Mouse (Mus musculus) heart, embryonic 16.5 days (tissue): ENCODE measurements around the gene Kynu. TPM values are rescaled to one million over a fixed set of nuclear protein-coding genes. Genes with fewer than 3 reads are reported as not detected.

Experiments
- ATAC-seq: fragments of 200-750 bp; cut with Nextera tagmentation; replicated peaks from 2 replicates; pipeline ENCODE4 v1.8.0; 2017; ENCODE audit warnings: moderate number of reproducible peaks; ENCODE audit not compliant: insufficient read depth, low FRiP score; ENCODE audit errors: extremely low read depth
- H3K27ac ChIP-seq: fragments of 300-500 bp; sonication (generic); 2 replicates; pipeline ENCODE4 v1.5.1; 2014; ENCODE audit warnings: mild to moderate bottlenecking, low read length, control low read depth, moderate library complexity
- H3K27me3 ChIP-seq: fragments of 300-500 bp; sonication (generic); 2 replicates; pipeline ENCODE4 v1.6.1; 2014; ENCODE audit warnings: low read length, mixed read lengths; ENCODE audit not compliant: control insufficient read depth, insufficient read depth
- H3K36me3 ChIP-seq: fragments of 300-500 bp; sonication (generic); 2 replicates; pipeline ENCODE4 v1.6.1; 2014; ENCODE audit not compliant: control insufficient read depth, insufficient read depth
- H3K4me1 ChIP-seq: fragments of 300-500 bp; sonication (generic); 2 replicates; pipeline ENCODE4 v1.6.1; 2014; ENCODE audit warnings: low read length, mixed read lengths; ENCODE audit not compliant: control insufficient read depth, insufficient read depth
- H3K4me2 ChIP-seq: fragments of 300-500 bp; sonication (generic); 2 replicates; pipeline ENCODE4 v1.6.1; 2014; ENCODE audit warnings: low read depth, mild to moderate bottlenecking, control low read depth, low read length
- H3K4me3 ChIP-seq: fragments of 300-500 bp; sonication (generic); 2 replicates; pipeline ENCODE4 v1.5.1; 2014; ENCODE audit warnings: mild to moderate bottlenecking, control low read depth, low read length
- H3K9ac ChIP-seq: fragments of 300-500 bp; sonication (generic); 2 replicates; pipeline ENCODE4 v1.6.1; 2014; ENCODE audit warnings: low read length, control low read depth
- H3K9me3 ChIP-seq: fragments of 300-500 bp; sonication (generic); replicated peaks from 2 replicates; pipeline ENCODE4 v1.6.1; 2016; ENCODE audit warnings: low read length; ENCODE audit not compliant: control insufficient read depth
- WGBS: fragments of 180-500 bp; shearing (Covaris S2); extraction: QIAGEN DNeasy Blood & Tissue Kit; methylation state at CpG from one replicate; pipeline ENCODE4 v1.1.7; 2014; 5-methylcytosine and 5-hydroxymethylcytosine counted together
- polyA plus RNA-seq: library from polyadenylated mRNA; unstranded; fragments of >200 nt; fragmentation: Nextera tagmentation; extraction: Ambion mirVana; gene quantifications from 2 replicates; pipeline ENCODE4 v1.2.1, GENCODE M21; 2015

Gene Kynu
- polyA plus RNA-seq, 1 experiment from 2014 or later = 0.28 TPM

- H3K4me1 ChIP-seq = no peaks in the 10 kb centered on the region
- H3K27ac ChIP-seq = no peak overlapping the region
- H3K4me3 ChIP-seq = no peak overlapping the region
- H3K36me3 ChIP-seq = no peaks in the 10 kb centered on the region
- no peak for ATAC-seq
- no peak overlapping the region for H3K4me2 ChIP-seq
- H3K27me3 ChIP-seq = no peaks in the 10 kb centered on the region
- no peaks in the 10 kb centered on the region for H3K9me3 ChIP-seq
- WGBS = 81% methylated on average over 3 of the region's 3 CpGs
- H3K9ac ChIP-seq = no peak overlapping the region
These were observed 1.9 kb downstream of the Kynu start for GRCm38 (mm10) chr2:43556985-43557384.

DNA sequence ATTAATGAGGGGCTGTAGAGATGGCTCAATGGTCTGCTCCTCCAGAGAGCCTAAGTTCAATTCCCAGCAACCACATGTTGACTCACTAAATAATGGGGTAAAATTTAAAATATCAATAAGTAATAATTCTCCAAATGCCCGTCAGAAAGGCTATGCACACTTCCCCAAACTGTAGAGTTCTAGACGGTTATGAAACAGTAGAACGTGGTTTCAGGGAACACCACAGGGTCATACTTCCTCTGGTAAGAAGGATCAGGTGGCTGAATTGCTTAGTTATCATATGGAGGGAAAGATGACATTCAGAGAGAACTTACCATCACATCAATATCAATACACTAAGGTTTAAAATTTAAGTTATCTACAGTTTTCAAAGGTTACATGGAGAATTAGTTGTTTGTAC is 6.1 kb downstream of the Kynu start:
- ATAC-seq = no peak
- no peaks in the 10 kb centered on the region for H3K4me1 ChIP-seq
- H3K4me2 ChIP-seq = no peak overlapping the region
- WGBS = 62% methylated on average over 3 of the region's 3 CpGs
- H3K9ac ChIP-seq = no peak overlapping the region
- no peak overlapping the region for H3K4me3 ChIP-seq
- H3K36me3 ChIP-seq = no peaks in the 10 kb centered on the region
- no peak overlapping the region for H3K27ac ChIP-seq
- H3K27me3 ChIP-seq = no peaks in the 10 kb centered on the region
- no peaks in the 10 kb centered on the region for H3K9me3 ChIP-seq

DNA sequence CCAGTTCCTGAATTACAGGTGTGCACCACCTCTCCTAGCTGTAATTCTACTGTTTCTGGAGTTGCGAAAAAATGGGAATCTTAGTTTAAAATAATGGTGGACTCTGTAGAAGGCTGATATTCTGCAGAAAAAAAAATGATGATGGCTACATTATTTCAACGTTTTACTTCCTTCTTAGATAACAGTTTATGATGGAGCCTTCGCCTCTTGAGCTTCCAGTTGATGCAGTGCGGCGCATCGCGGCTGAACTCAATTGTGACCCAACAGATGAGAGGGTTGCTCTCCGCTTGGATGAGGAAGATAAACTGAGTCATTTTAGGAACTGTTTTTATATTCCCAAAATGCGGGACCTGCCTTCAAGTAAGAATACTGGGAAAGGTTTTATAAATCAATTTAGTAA is 7.7 kb downstream of the Kynu start:
- H3K4me3 ChIP-seq = no peak overlapping the region
- 85% methylated on average over 9 of the region's 9 CpGs for WGBS
- ATAC-seq = no peak
- H3K4me2 ChIP-seq = no peak overlapping the region
- H3K9me3 ChIP-seq = no peaks in the 10 kb centered on the region
- H3K4me1 ChIP-seq = no peaks in the 10 kb centered on the region
- H3K36me3 ChIP-seq = no peaks in the 10 kb centered on the region
- no peak overlapping the region for H3K27ac ChIP-seq
- no peak overlapping the region for H3K9ac ChIP-seq
- no peaks in the 10 kb centered on the region for H3K27me3 ChIP-seq

DNA sequence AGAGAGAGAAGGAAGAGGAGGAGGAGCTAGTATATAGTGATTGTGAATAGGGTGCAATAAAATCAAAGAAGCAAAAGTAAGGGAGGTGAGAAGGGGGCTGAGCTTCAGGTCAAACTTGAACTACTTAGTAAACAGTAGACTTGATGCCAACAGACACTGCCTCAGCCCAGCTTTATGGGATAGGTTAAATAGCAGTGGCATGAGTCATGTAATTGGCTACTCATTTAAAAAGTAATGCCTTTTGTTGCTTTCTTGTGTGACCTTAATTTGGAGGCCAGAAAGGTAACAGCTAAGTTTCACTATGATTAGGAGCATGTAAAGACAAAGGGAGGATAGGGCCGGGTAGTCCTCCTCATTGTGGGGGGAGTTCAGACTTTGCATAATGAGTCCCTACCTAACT is 13.3 kb downstream of the Kynu start:
- Histone ChIP-seq H3K4me3 (no peak overlapping the region), H3K9ac (no peak overlapping the region), H3K27ac (no peak overlapping the region), H3K27me3 (no peaks in the 10 kb centered on the region), H3K4me1 (no peaks in the 10 kb centered on the region), H3K4me2 (no peak overlapping the region), H3K9me3 (no peaks in the 10 kb centered on the region), H3K36me3 (no peaks in the 10 kb centered on the region)
- 62% methylated on average over 1 of the region's 1 CpGs for WGBS
- ATAC-seq = no peak

GRCm38 (mm10) chr2:43573526-43573925 is 18.4 kb downstream of the Kynu start:
- no peak overlapping the region for H3K4me2 ChIP-seq
- no peaks in the 10 kb centered on the region for H3K9me3 ChIP-seq
- no peaks in the 10 kb centered on the region for H3K4me1 ChIP-seq
- H3K9ac ChIP-seq = no peak overlapping the region
- H3K4me3 ChIP-seq = no peak overlapping the region
- ATAC-seq = no peak
- H3K36me3 ChIP-seq = no peaks in the 10 kb centered on the region
- H3K27me3 ChIP-seq = no peaks in the 10 kb centered on the region
- H3K27ac ChIP-seq = no peak overlapping the region
- WGBS = 100% methylated on average over 1 of the region's 1 CpGs

DNA sequence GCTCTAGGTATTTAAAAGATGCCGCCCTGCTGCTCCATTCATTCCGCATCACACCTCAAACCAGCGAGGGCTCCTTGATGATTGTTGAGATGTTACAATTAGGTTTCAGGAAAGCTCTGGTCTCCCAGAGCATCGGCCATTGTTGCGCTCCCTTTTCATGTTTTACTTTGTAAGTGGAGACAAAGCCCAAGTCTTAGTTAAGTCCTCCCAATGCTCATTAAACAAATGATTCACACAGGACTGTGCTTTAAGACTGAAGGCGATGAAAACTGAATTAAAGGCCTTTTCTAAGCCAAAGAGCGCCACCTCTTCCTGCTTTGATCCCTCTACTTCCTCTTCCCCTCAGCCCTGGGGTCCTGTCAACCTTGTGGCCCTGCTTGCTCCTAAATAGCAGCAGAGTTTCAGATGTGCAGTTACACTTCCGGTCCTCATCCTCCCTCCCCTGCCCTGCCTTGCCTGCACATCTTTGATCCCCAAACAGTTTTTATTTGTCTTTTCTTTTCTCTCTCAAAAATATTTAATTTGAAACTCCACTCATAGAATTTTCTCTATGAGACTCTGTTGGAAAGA is 28.2 kb downstream of the Kynu start:
- ATAC-seq = no peak
- no peak overlapping the region for H3K9ac ChIP-seq
- no peak overlapping the region for H3K4me2 ChIP-seq
- 70% methylated on average over 8 of the region's 8 CpGs for WGBS
- no peaks in the 10 kb centered on the region for H3K4me1 ChIP-seq
- H3K36me3 ChIP-seq = no peaks in the 10 kb centered on the region
- no peaks in the 10 kb centered on the region for H3K9me3 ChIP-seq
- H3K4me3 ChIP-seq = no peak overlapping the region
- no peaks in the 10 kb centered on the region for H3K27me3 ChIP-seq
- H3K27ac ChIP-seq = no peak overlapping the region

- H3K27me3 ChIP-seq = no peaks in the 10 kb centered on the region
- no peak overlapping the region for H3K9ac ChIP-seq
- H3K4me2 ChIP-seq = no peak overlapping the region
- H3K27ac ChIP-seq = no peak overlapping the region
- no peaks in the 10 kb centered on the region for H3K36me3 ChIP-seq
- no peak for ATAC-seq
- WGBS = 62% methylated on average over 3 of the region's 3 CpGs
- H3K4me3 ChIP-seq = no peak overlapping the region
- H3K4me1 ChIP-seq = no peaks in the 10 kb centered on the region
- no peaks in the 10 kb centered on the region for H3K9me3 ChIP-seq
These were observed 30.4 kb downstream of the Kynu start for GRCm38 (mm10) chr2:43585508-43585907.

DNA sequence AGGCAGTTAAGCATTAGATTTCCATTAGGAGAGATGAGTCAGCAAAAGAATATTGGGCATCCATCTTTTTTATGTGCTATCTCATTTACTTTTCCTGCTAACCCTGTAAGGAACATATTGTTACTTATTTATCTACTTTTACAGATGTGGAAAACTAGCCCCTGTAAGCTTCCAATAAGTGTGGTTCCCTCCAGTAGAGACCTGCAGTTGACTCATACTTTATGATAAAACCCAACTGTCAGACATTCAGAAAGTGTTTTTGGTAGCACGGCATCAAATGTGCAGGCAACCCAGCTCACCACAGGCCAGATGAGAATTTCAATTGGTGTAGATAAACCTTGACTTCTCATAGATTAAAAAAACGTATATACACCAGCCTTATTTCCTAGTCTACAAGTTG is 32.7 kb downstream of the Kynu start:
- H3K9me3 ChIP-seq = no peaks in the 10 kb centered on the region
- H3K4me2 ChIP-seq = no peak overlapping the region
- no peak overlapping the region for H3K4me3 ChIP-seq
- WGBS = 50% methylated on average over 2 of the region's 2 CpGs
- no peaks in the 10 kb centered on the region for H3K36me3 ChIP-seq
- no peaks in the 10 kb centered on the region for H3K4me1 ChIP-seq
- no peaks in the 10 kb centered on the region for H3K27me3 ChIP-seq
- no peak for ATAC-seq
- H3K27ac ChIP-seq = no peak overlapping the region
- H3K9ac ChIP-seq = no peak overlapping the region

GRCm38 (mm10) chr2:43592001-43592704 is 37.0 kb downstream of the Kynu start:
- H3K9me3 ChIP-seq = no peaks in the 10 kb centered on the region
- no peaks in the 10 kb centered on the region for H3K27me3 ChIP-seq
- no peaks in the 10 kb centered on the region for H3K4me1 ChIP-seq
- no peak overlapping the region for H3K4me2 ChIP-seq
- H3K36me3 ChIP-seq = no peaks in the 10 kb centered on the region
- no peak for ATAC-seq
- H3K9ac ChIP-seq = no peak overlapping the region
- H3K4me3 ChIP-seq = no peak overlapping the region
- WGBS = 64% methylated on average over 1 of the region's 1 CpGs
- H3K27ac ChIP-seq = no peak overlapping the region
